ENCODE assay signal across 8 mouse cellular contexts in genomic region chr10:120979779-120980395, GRCm38 (mm10). TPM values are rescaled to one million over a fixed set of nuclear protein-coding genes. Genes with fewer than 3 reads are reported as not detected.
DNase-seq lines count a peak whose midpoint lies in the region; ATAC-seq and TF ChIP-seq lines count a peak whose summit lies in the region.

No protein-coding gene starts in this region.

- peak overlapping the region; percentile 96 for H3K4me3 ChIP-seq in heart, embryonic 12.5 days
- H3K4me3 ChIP-seq in ES-Bruce4 (ENCODE audit: low read depth, low read length) (peak overlapping the region; percentile 80), macrophage (ENCODE audit: inconsistent target) (peak overlapping the region; percentile 53)
- peak overlapping the region; percentile 93 for H3K4me3 ChIP-seq in forebrain, embryonic 16.5 days (replicated peaks; ENCODE audit: low read length)

- peaks cover 24% of the 10 kb centered on the region for H3K79me2 ChIP-seq in macrophage (ENCODE audit: inconsistent target)

- TF ChIP-seq EP300 in ES-Bruce4 (IDR thresholded peaks at IDR 0.05; ENCODE audit: insufficient read depth, low read depth, low read length): no peak

- H3K27ac ChIP-seq in heart, embryonic 12.5 days (ENCODE audit: poor library complexity, severe bottlenecking): peak overlapping the region; percentile 93
- H3K27ac ChIP-seq in ES-Bruce4 (ENCODE audit: insufficient read depth, low read length): no peak overlapping the region
- H3K27ac ChIP-seq in forebrain, embryonic 16.5 days (ENCODE audit: low read length): peak overlapping the region; percentile 98
- peak overlapping the region; percentile 57 for H3K27ac ChIP-seq in macrophage

- H3K4me1 ChIP-seq in heart, embryonic 12.5 days (replicated peaks): peaks cover 8% of the 10 kb centered on the region
- H3K4me1 ChIP-seq in ES-Bruce4 (ENCODE audit: control insufficient read depth, insufficient read depth, low read length): no peaks in the 10 kb centered on the region
- peaks cover 12% of the 10 kb centered on the region for H3K4me1 ChIP-seq in forebrain, embryonic 16.5 days (replicated peaks; ENCODE audit: control insufficient read depth, insufficient read depth, low read length)

- H3K36me3 ChIP-seq in heart, embryonic 12.5 days: peaks cover 7% of the 10 kb centered on the region; the same call in 1 of the 2 replicates
- H3K36me3 ChIP-seq in ES-Bruce4 (ENCODE audit: control insufficient read depth, insufficient read depth, low read length, poor library complexity, severe bottlenecking) (peaks cover 10% of the 10 kb centered on the region), macrophage (ENCODE audit: inconsistent target) (no peaks in the 10 kb centered on the region)
- no peaks in the 10 kb centered on the region for H3K36me3 ChIP-seq in forebrain, embryonic 16.5 days (ENCODE audit: control insufficient read depth, insufficient read depth)

- H3K9me3 ChIP-seq in heart, embryonic 12.5 days (replicated peaks): no peaks in the 10 kb centered on the region
- H3K9me3 ChIP-seq in ES-Bruce4 (replicated peaks; ENCODE audit: control insufficient read depth, insufficient read depth, low read length, poor library complexity, severe bottlenecking): no peaks in the 10 kb centered on the region
- H3K9me3 ChIP-seq in forebrain, embryonic 16.5 days (ENCODE audit: control insufficient read depth, low read length): no peaks in the 10 kb centered on the region

- no peaks in the 10 kb centered on the region; the same call in 1 of the 2 replicates for H3K27me3 ChIP-seq in heart, embryonic 12.5 days (replicated peaks)
- no peaks in the 10 kb centered on the region for H3K27me3 ChIP-seq in ES-Bruce4 (ENCODE audit: control insufficient read depth, insufficient read depth, low read length, poor library complexity, severe bottlenecking)
- H3K27me3 ChIP-seq in forebrain, embryonic 16.5 days (replicated peaks; ENCODE audit: control insufficient read depth, insufficient read depth, low read length): peaks cover 2% of the 10 kb centered on the region; the same call in 1 of the 2 replicates

- peak overlapping the region; percentile 98 for H3K9ac ChIP-seq in heart, embryonic 12.5 days
- peak overlapping the region; percentile 96 for H3K9ac ChIP-seq in ES-Bruce4 (ENCODE audit: low read depth, poor library complexity, severe bottlenecking)
- H3K9ac ChIP-seq in forebrain, embryonic 16.5 days (replicated peaks; ENCODE audit: low read depth, low read length): peak overlapping the region; percentile 89

- peak overlapping the region; percentile 95 for H3K4me2 ChIP-seq in heart, embryonic 12.5 days
- H3K4me2 ChIP-seq in forebrain, embryonic 16.5 days (ENCODE audit: low read length): peak overlapping the region; percentile 75

- intact Hi-C loops in heart, postnatal 36 days (cut with DNase I): loop anchor here (2.0 to 5.0 kb wide), 3 partner anchors 38 to 83 kb away; partner anchors contain the start of genes Msrb3 and Wif1

- no peak for DNase-seq in heart, postnatal 36 days
- no peak for DNase-seq in right cerebral cortex, adult 2 months (ENCODE audit: low spot score in 2 of 2)
- DNase-seq in spleen, adult 12 weeks (ENCODE audit: low spot score): no peak
- no peak for DNase-seq in adrenal gland, adult 18-20 months (ENCODE audit: low spot score in 2 of 2)

- TF ChIP-seq CTCF in ES-Bruce4 (IDR thresholded peaks at IDR 0.05; ENCODE audit: low read depth, low read length): no peak

- ATAC-seq in heart, embryonic 12.5 days (ENCODE audit: insufficient number of reproducible peaks, low FRiP score): no peak
- ATAC-seq in forebrain, embryonic 16.5 days: no peak

- no peak for TF ChIP-seq POLR2A in ES-Bruce4 (IDR thresholded peaks at IDR 0.05; ENCODE audit: insufficient read depth, low read length)

- WGBS in heart, embryonic 12.5 days: 14% methylated on average over 8 of the region's 8 CpGs
- 18% methylated on average over 8 of the region's 8 CpGs for WGBS in forebrain, embryonic 16.5 days
- WGBS in macrophage (ENCODE audit: missing documents): 17% methylated on average over 8 of the region's 8 CpGs

RNA-seq across cellular contexts. Expression of gene Lemd3, which starts 0.8 kb away (rescaled TPM):
- 3.3 and 4.1 TPM in 2 replicates for polyA plus RNA-seq in heart, embryonic 12.5 days (2016; fragmentation: Nextera tagmentation; extraction: Ambion mirVana)
- total RNA-seq in heart, postnatal 36 days (2021): 10 to 100 TPM; 13.4 to 13.6 TPM
- polyA plus RNA-seq in ES-Bruce4 (2011; ENCODE audit: insufficient read depth, insufficient read length, low read depth, missing spikeins): 17.4 and 20.2 TPM in 2 replicates
- 3.3 and 3.6 TPM in 2 replicates for polyA plus RNA-seq in forebrain, embryonic 16.5 days (2015; fragmentation: Nextera tagmentation; extraction: Ambion mirVana)
- total RNA-seq in macrophage (2018; cell fraction: chromatin; rRNA removed): 10 to 100 TPM; 23.1 to 73.6 (median 28.7) TPM
- 10 to 100 TPM in 15 of 26 experiments, 1 to 10 TPM in 11; 7.4 to 23.5 (median 11.0) TPM for total RNA-seq in macrophage (2018; cell fraction: cytosol; rRNA removed)
- 10 to 100 TPM; 23.0 to 62.1 (median 30.0) TPM for total RNA-seq in macrophage (2018; cell fraction: nucleus; rRNA removed)
- 5.2 to 8.9 TPM (median 8.8 TPM) in 3 replicates for polyA plus RNA-seq in macrophage (2018)
- 10 to 100 TPM; 20.9 to 24.0 TPM for total RNA-seq in adrenal gland, adult 18-20 months (2021)

RNA-seq across cellular contexts. Expression of gene Wif1, which starts 53.9 kb away (rescaled TPM):
- 2.9 and 3.7 TPM in 2 replicates for polyA plus RNA-seq in heart, embryonic 12.5 days (2016; fragmentation: Nextera tagmentation; extraction: Ambion mirVana)
- total RNA-seq in heart, postnatal 36 days (2021): 1 to 10 TPM; 2.3 to 2.5 TPM
- polyA plus RNA-seq in ES-Bruce4 (2011; ENCODE audit: insufficient read depth, insufficient read length, low read depth, missing spikeins) (not detected in 2 replicates), macrophage (2018) (not detected in 3 replicates)
- 2.1 and 3.0 TPM in 2 replicates for polyA plus RNA-seq in forebrain, embryonic 16.5 days (2015; fragmentation: Nextera tagmentation; extraction: Ambion mirVana)
- not detected for total RNA-seq in macrophage (2018; cell fraction: chromatin; rRNA removed)
- total RNA-seq in macrophage (2018; cell fraction: cytosol; rRNA removed): not detected
- not detected for total RNA-seq in macrophage (2018; cell fraction: nucleus; rRNA removed)
- not detected for total RNA-seq in adrenal gland, adult 18-20 months (2021)
